Mouse (Mus musculus): ENCODE measurements around the gene Defb36. TPM values are rescaled to one million over a fixed set of nuclear protein-coding genes. Genes with fewer than 3 reads are reported as not detected.

Defb36 gene
- polyA plus RNA-seq, 1 experiment: not detected

DNA sequence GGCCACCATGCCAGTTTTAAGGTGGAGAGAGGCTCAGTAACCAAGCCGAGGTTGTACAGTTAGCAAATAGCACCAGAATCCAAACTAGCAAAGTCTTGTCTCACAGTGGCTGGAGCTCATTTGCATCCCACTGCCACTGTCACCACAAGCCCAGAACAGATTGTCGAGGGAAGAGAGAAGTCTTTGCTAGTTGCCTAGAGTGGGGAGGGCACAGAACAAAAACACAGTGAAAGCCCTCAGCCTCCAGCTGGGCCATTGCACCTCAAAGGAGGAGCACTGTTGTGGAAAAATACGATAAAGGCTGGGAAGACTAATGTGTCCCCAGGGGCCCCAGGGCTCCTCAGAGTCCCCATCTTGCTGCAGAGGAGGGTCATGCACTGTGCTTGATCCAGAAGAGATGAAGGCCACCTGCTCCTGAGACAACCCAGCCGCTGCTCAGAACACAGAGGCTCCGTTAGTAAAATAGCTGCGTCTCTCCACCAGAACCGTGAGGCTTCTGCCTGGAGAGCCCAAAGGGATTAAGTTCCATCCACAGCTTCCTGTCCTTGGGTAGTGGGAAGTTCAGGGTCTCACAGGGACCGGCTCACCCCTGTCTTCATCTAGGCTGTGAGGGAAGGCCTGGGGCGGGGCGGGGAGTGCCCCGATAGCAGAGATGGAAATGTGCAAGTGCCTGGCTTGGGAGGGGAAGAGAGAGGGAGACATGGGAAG is 35.4 kb downstream of the Defb36 start:
- H3K36me3 ChIP-seq (ENCODE audit: control insufficient read depth, insufficient read depth, low read length, poor library complexity, severe bottlenecking): no peaks in the 10 kb centered on the region
- no peak overlapping the region for H3K27ac ChIP-seq (ENCODE audit: insufficient read depth, low read length)
- TF ChIP-seq POLR2A (IDR thresholded peaks at IDR 0.05; ENCODE audit: insufficient read depth, low read length): no peak
- TF ChIP-seq EP300 (IDR thresholded peaks at IDR 0.05; ENCODE audit: insufficient read depth, low read depth, low read length): no peak
- TF ChIP-seq CTCF (IDR thresholded peaks at IDR 0.05; ENCODE audit: low read depth, low read length): no peak
- H3K9me3 ChIP-seq (replicated peaks; ENCODE audit: control insufficient read depth, insufficient read depth, low read length, poor library complexity, severe bottlenecking): no peaks in the 10 kb centered on the region
- no peaks in the 10 kb centered on the region for H3K4me1 ChIP-seq (ENCODE audit: control insufficient read depth, insufficient read depth, low read length)
- no peak overlapping the region for H3K9ac ChIP-seq (ENCODE audit: low read depth, poor library complexity, severe bottlenecking)
- no peak overlapping the region for H3K4me3 ChIP-seq (ENCODE audit: low read depth, low read length)
- no peaks in the 10 kb centered on the region for H3K27me3 ChIP-seq (ENCODE audit: control insufficient read depth, insufficient read depth, low read length, poor library complexity, severe bottlenecking)

DNA sequence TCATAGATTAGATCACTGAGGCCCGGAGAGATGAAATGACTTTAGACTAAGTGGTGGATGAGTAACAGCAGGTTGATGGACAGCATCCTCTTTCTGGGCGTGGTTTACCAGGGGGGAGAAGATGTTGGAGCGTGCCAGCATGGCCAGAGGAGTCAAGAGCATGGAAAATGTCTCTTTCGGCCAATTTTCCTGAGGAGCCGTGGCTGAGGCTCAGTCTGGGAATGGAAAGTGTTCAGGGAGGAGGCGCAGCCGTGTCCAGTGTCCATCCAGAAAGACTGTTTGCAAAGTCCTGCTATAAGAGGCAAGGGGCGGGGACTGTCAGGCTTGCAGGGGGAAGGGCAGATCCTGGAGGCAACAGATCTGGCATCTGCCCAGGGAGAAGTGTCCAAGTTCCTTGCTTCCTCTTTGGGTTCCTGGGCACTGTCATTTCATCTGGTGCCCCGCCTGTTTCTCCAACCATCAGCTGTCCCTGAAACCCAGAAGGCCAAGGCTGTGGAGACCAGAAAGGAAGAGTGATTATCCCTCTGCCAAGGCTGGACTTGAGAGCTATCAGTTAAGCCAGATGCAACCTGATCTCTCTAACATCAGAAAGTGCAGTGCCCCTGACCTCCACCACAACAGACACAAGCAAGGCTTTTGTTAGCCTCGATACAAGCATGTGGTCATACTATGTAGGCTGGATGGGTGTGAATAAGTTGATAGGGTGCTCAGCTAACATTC is 48.9 kb downstream of the Defb36 start:
- no peak overlapping the region for H3K9ac ChIP-seq (ENCODE audit: low read depth, poor library complexity, severe bottlenecking)
- no peak overlapping the region for H3K4me3 ChIP-seq (ENCODE audit: low read depth, low read length)
- no peaks in the 10 kb centered on the region for H3K27me3 ChIP-seq (ENCODE audit: control insufficient read depth, insufficient read depth, low read length, poor library complexity, severe bottlenecking)
- no peak overlapping the region for H3K27ac ChIP-seq (ENCODE audit: insufficient read depth, low read length)
- no peak for TF ChIP-seq EP300 (IDR thresholded peaks at IDR 0.05; ENCODE audit: insufficient read depth, low read depth, low read length)
- no peak for TF ChIP-seq CTCF (IDR thresholded peaks at IDR 0.05; ENCODE audit: low read depth, low read length)
- TF ChIP-seq POLR2A (IDR thresholded peaks at IDR 0.05; ENCODE audit: insufficient read depth, low read length): no peak
- no peaks in the 10 kb centered on the region for H3K4me1 ChIP-seq (ENCODE audit: control insufficient read depth, insufficient read depth, low read length)
- H3K9me3 ChIP-seq (replicated peaks; ENCODE audit: control insufficient read depth, insufficient read depth, low read length, poor library complexity, severe bottlenecking): no peaks in the 10 kb centered on the region
- H3K36me3 ChIP-seq (ENCODE audit: control insufficient read depth, insufficient read depth, low read length, poor library complexity, severe bottlenecking): no peaks in the 10 kb centered on the region

DNA sequence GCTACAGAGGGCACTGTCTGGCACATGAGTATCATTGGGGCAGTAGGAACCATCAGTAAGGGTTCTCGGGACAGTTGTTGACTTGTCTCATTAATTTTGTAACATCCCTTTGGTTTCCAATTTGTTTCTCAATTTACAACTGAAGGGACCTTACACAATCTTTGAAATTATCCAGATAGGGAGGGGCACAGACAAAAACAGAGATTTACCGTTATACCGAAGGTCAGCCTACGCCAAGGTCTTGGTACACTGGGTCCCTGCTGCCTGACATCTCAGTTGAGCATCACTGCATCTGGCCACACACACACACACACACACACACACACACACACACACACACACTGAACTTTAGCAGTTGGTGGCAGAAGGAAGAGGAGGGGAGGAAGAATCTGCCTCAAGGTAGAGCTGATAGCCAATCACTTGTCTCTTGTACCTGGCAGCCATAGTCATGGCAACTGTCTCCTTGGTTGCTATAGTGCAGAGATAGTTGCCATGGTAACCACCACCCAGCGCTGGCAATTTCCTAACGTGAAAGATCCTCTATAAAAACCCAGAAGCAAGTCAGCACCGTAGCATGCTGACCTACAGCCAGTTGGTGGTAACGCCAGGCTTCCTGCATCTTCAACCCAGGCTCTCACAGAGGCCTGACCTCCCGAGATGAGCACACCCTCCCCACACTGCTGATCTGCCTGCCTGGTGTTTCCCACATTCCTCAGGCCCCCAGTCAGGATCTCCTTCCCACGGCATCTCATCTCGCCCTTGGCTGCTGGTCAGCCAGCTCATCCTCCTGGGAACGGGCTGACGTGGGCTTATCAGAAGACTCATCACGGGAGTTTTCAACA is 50.0 kb downstream of the Defb36 start:
- no peak for TF ChIP-seq POLR2A (IDR thresholded peaks at IDR 0.05; ENCODE audit: insufficient read depth, low read length)
- TF ChIP-seq CTCF (IDR thresholded peaks at IDR 0.05; ENCODE audit: low read depth, low read length): no peak
- TF ChIP-seq EP300 (IDR thresholded peaks at IDR 0.05; ENCODE audit: insufficient read depth, low read depth, low read length): no peak
- H3K9ac ChIP-seq (ENCODE audit: low read depth, poor library complexity, severe bottlenecking): no peak overlapping the region
- no peaks in the 10 kb centered on the region for H3K9me3 ChIP-seq (replicated peaks; ENCODE audit: control insufficient read depth, insufficient read depth, low read length, poor library complexity, severe bottlenecking)
- H3K27me3 ChIP-seq (ENCODE audit: control insufficient read depth, insufficient read depth, low read length, poor library complexity, severe bottlenecking): no peaks in the 10 kb centered on the region
- H3K36me3 ChIP-seq (ENCODE audit: control insufficient read depth, insufficient read depth, low read length, poor library complexity, severe bottlenecking): no peaks in the 10 kb centered on the region
- H3K4me3 ChIP-seq (ENCODE audit: low read depth, low read length): no peak overlapping the region
- H3K4me1 ChIP-seq (ENCODE audit: control insufficient read depth, insufficient read depth, low read length): no peaks in the 10 kb centered on the region
- H3K27ac ChIP-seq (ENCODE audit: insufficient read depth, low read length): no peak overlapping the region

DNA sequence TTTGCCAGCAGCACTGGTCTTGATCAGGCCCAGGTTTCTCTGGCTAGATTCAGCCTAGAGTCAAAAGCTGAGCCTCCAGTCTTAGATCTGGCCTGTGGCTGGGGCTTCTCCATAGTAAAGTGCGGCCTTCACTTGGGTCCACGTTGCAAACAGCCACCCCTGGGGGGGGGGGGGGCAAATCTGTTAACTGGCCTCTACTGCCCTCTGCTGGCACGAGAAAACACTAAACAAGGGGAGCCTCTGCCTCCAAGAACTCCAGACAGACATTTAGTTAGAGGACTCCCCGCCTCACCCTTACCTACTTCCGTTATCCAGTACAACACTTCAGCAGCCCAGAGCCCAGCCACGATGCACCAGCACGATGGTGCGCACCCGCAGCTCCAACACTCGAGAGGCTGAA is 53.3 kb downstream of the Defb36 start:
- Histone ChIP-seq H3K9me3 (replicated peaks; ENCODE audit: control insufficient read depth, insufficient read depth, low read length, poor library complexity, severe bottlenecking) (no peaks in the 10 kb centered on the region), H3K27ac (ENCODE audit: insufficient read depth, low read length) (no peak overlapping the region), H3K36me3 (ENCODE audit: control insufficient read depth, insufficient read depth, low read length, poor library complexity, severe bottlenecking) (no peaks in the 10 kb centered on the region), H3K4me1 (ENCODE audit: control insufficient read depth, insufficient read depth, low read length) (no peaks in the 10 kb centered on the region), H3K27me3 (ENCODE audit: control insufficient read depth, insufficient read depth, low read length, poor library complexity, severe bottlenecking) (no peaks in the 10 kb centered on the region), H3K9ac (ENCODE audit: low read depth, poor library complexity, severe bottlenecking) (no peak overlapping the region), H3K4me3 (ENCODE audit: low read depth, low read length) (no peak overlapping the region)
- TF ChIP-seq CTCF (IDR thresholded peaks at IDR 0.05; ENCODE audit: low read depth, low read length): peak; percentile 49
- TF ChIP-seq POLR2A (IDR thresholded peaks at IDR 0.05; ENCODE audit: insufficient read depth, low read length): no peak

DNA sequence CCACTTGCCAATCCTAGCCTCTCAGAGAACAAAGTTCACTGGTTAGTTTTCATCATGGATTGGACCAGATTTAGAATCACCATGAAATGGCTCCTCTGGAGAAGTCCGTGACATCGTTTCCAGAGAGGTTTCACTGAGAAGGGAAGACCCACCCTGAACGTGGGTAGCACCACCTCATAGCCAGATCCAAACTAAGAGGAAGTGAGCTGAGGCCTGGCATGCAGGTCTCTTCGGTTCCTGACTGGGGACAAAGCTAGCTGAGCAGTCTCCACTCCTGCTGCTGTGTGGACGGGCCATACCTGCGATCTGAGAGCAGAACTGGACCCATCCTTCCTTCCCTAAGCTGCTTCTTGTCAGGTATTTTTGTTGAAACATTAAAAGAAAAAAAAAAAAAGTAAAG is 57.0 kb downstream of the Defb36 start:
- Histone ChIP-seq H3K4me3 (ENCODE audit: low read depth, low read length) (no peak overlapping the region), H3K27me3 (ENCODE audit: control insufficient read depth, insufficient read depth, low read length, poor library complexity, severe bottlenecking) (no peaks in the 10 kb centered on the region), H3K9me3 (replicated peaks; ENCODE audit: control insufficient read depth, insufficient read depth, low read length, poor library complexity, severe bottlenecking) (no peaks in the 10 kb centered on the region), H3K4me1 (ENCODE audit: control insufficient read depth, insufficient read depth, low read length) (no peaks in the 10 kb centered on the region), H3K27ac (ENCODE audit: insufficient read depth, low read length) (no peak overlapping the region), H3K9ac (ENCODE audit: low read depth, poor library complexity, severe bottlenecking) (no peak overlapping the region), H3K36me3 (ENCODE audit: control insufficient read depth, insufficient read depth, low read length, poor library complexity, severe bottlenecking) (no peaks in the 10 kb centered on the region)
- TF ChIP-seq EP300 (IDR thresholded peaks at IDR 0.05; ENCODE audit: insufficient read depth, low read depth, low read length) (no peak), CTCF (IDR thresholded peaks at IDR 0.05; ENCODE audit: low read depth, low read length) (no peak), POLR2A (IDR thresholded peaks at IDR 0.05; ENCODE audit: insufficient read depth, low read length) (no peak)

Other genes with a start within 250 kb of the Defb36 start
- 1.1 TPM in 1 of 2 replicates, not detected in the other for gene Nrsn2, start 227.7 kb upstream of the Defb36 start, polyA plus RNA-seq (2011; ENCODE audit: insufficient read depth, insufficient read length, low read depth, missing spikeins)
- gene Sox12, start 206.3 kb upstream of the Defb36 start, polyA plus RNA-seq (2011; ENCODE audit: insufficient read depth, insufficient read length, low read depth, missing spikeins): 27.5 and 31.3 TPM in 2 replicates
- 26.7 and 30.6 TPM in 2 replicates for gene Zcchc3, start 189.3 kb upstream of the Defb36 start, polyA plus RNA-seq (2011; ENCODE audit: insufficient read depth, insufficient read length, low read depth, missing spikeins)
- not detected in 2 replicates for gene 6820408C15Rik, start 188.7 kb upstream of the Defb36 start, polyA plus RNA-seq (2011; ENCODE audit: insufficient read depth, insufficient read length, low read depth, missing spikeins)
- not detected in 2 replicates for gene Defb23, start 139.7 kb upstream of the Defb36 start, polyA plus RNA-seq (2011; ENCODE audit: insufficient read depth, insufficient read length, low read depth, missing spikeins)
- not detected in 2 replicates for gene Defb20, start 127.3 kb upstream of the Defb36 start, polyA plus RNA-seq (2011; ENCODE audit: insufficient read depth, insufficient read length, low read depth, missing spikeins)
- gene Defb22, start 114.2 kb upstream of the Defb36 start, polyA plus RNA-seq (2011; ENCODE audit: insufficient read depth, insufficient read length, low read depth, missing spikeins): not detected in 2 replicates
- gene Defb26, start 92.6 kb upstream of the Defb36 start, polyA plus RNA-seq (2011; ENCODE audit: insufficient read depth, insufficient read length, low read depth, missing spikeins): not detected in 2 replicates
- gene Defb28, start 86.1 kb upstream of the Defb36 start, polyA plus RNA-seq (2011; ENCODE audit: insufficient read depth, insufficient read length, low read depth, missing spikeins): not detected in 2 replicates
- not detected in 2 replicates for gene Defb29, start 64.2 kb upstream of the Defb36 start, polyA plus RNA-seq (2011; ENCODE audit: insufficient read depth, insufficient read length, low read depth, missing spikeins)
- gene Gm17416, start 35.0 kb upstream of the Defb36 start, polyA plus RNA-seq (2011; ENCODE audit: insufficient read depth, insufficient read length, low read depth, missing spikeins): not detected in 2 replicates
- not detected in 2 replicates for gene Defb21, start 31.6 kb upstream of the Defb36 start, polyA plus RNA-seq (2011; ENCODE audit: insufficient read depth, insufficient read length, low read depth, missing spikeins)
- gene Defb19, start 24.0 kb upstream of the Defb36 start, polyA plus RNA-seq (2011; ENCODE audit: insufficient read depth, insufficient read length, low read depth, missing spikeins): not detected in 2 replicates
- not detected in 2 replicates for gene Defb45, start 4.9 kb upstream of the Defb36 start, polyA plus RNA-seq (2011; ENCODE audit: insufficient read depth, insufficient read length, low read depth, missing spikeins)
- gene Defb25, start 18.7 kb downstream of the Defb36 start, polyA plus RNA-seq (2011; ENCODE audit: insufficient read depth, insufficient read length, low read depth, missing spikeins): not detected in 2 replicates
- 1.2 and 1.3 TPM in 2 replicates for gene Rem1, start 22.6 kb downstream of the Defb36 start, polyA plus RNA-seq (2011; ENCODE audit: insufficient read depth, insufficient read length, low read depth, missing spikeins)
- gene H13, start 65.1 kb downstream of the Defb36 start, polyA plus RNA-seq (2011; ENCODE audit: insufficient read depth, insufficient read length, low read depth, missing spikeins): 48.1 and 52.4 TPM in 2 replicates
- gene Mcts2, start 82.7 kb downstream of the Defb36 start, polyA plus RNA-seq (2011; ENCODE audit: insufficient read depth, insufficient read length, low read depth, missing spikeins): 31.2 and 31.5 TPM in 2 replicates
- 19.0 and 20.5 TPM in 2 replicates for gene Id1, start 131.9 kb downstream of the Defb36 start, polyA plus RNA-seq (2011; ENCODE audit: insufficient read depth, insufficient read length, low read depth, missing spikeins)
- 0.94 and 1.1 TPM in 2 replicates for gene Cox4i2, start 149.8 kb downstream of the Defb36 start, polyA plus RNA-seq (2011; ENCODE audit: insufficient read depth, insufficient read length, low read depth, missing spikeins)
- gene Bcl2l1, start 227.4 kb downstream of the Defb36 start, polyA plus RNA-seq (2011; ENCODE audit: insufficient read depth, insufficient read length, low read depth, missing spikeins): 108 TPM in 2 replicates
- gene Tpx2, start 243.6 kb downstream of the Defb36 start, polyA plus RNA-seq (2011; ENCODE audit: insufficient read depth, insufficient read length, low read depth, missing spikeins): 183 TPM in 2 replicates

Data from ES-Bruce4 (cell line).